Mouse (Mus musculus) heart, postnatal 25 days (tissue): ENCODE measurements around the gene Pou2af1. TPM values are rescaled to one million over a fixed set of nuclear protein-coding genes. Genes with fewer than 3 reads are reported as not detected.

Experiments
- total RNA-seq, 2 experiments: library from RNA; stranded (reverse); gene quantifications; 2 replicates each; pipeline ENCODE4 v1.2.3; 2021

Pou2af1 gene
- total RNA-seq, 2 experiments from 2014 or later, result 0.26 to 0.48 TPM

Other genes starting within 250 kb of the Pou2af1 start
- gene Sik2, start 204.6 kb upstream of the Pou2af1 start, total RNA-seq, result 10 to 100 TPM; 22.1 to 25.3 TPM
- not detected for gene Btg4, start 152.8 kb upstream of the Pou2af1 start, total RNA-seq
- gene Layn, start 136.6 kb upstream of the Pou2af1 start, total RNA-seq, result 1 to 10 TPM; 6.0 to 7.0 TPM
- not detected for gene 4833427G06Rik, start 111.6 kb upstream of the Pou2af1 start, total RNA-seq
- not detected for gene Gm32742, start 48.2 kb upstream of the Pou2af1 start, total RNA-seq
- gene Colca2, start 64.9 kb downstream of the Pou2af1 start, total RNA-seq, result 1 to 10 TPM in 1 of 2 experiments, under 1 TPM in 1; 0.75 to 1.6 TPM
- gene 1810046K07Rik, start 115.2 kb downstream of the Pou2af1 start, total RNA-seq, result not detected